Comparison of ENCODE assay signal across 24 mouse cellular contexts in genomic region chr10:78277835-78278234, GRCm38 (mm10). TPM values are rescaled to one million over a fixed set of nuclear protein-coding genes. Genes with fewer than 3 reads are reported as not detected.
A peak's percentile ranks its signal among the peaks of the same experiment; 100 is the strongest.
DNase-seq lines count a peak whose midpoint lies in the region; ATAC-seq and TF ChIP-seq lines count a peak whose summit lies in the region.
"Had no signal": no experiment of that assay in that cellular context is flagged by ENCODE, and none has a peak within 500 bp of the region (broad histone marks: within the 10 kb centered on the region; RNA-seq: fewer than 3 reads in every experiment).

No protein-coding gene starts in this region.

- no peaks in the 10 kb centered on the region for H3K9me3 ChIP-seq in forebrain, postnatal 0 days (ENCODE audit: low read length)
- H3K9me3 ChIP-seq in forebrain, embryonic 10.5 days: no peaks in the 10 kb centered on the region
- no peaks in the 10 kb centered on the region for H3K9me3 ChIP-seq in liver, embryonic 12.5 days (replicated peaks)
- H3K9me3 ChIP-seq: heart, embryonic 13.5 days; hindbrain, embryonic 15.5 days; limb, embryonic 10.5 days; liver, embryonic 15.5 days; midbrain, embryonic 13.5 days; neural tube, embryonic 12.5 days had no signal

- WGBS in forebrain, postnatal 0 days: 85% methylated on average over 3 of the region's 3 CpGs
- WGBS in forebrain, embryonic 10.5 days: 80% methylated on average over 3 of the region's 3 CpGs
- WGBS in liver, adult 2 months: 93% methylated on average over 3 of the region's 3 CpGs
- WGBS in liver, embryonic 12.5 days (ENCODE audit: insufficient replicate concordance): 43% methylated on average over 3 of the region's 3 CpGs
- 93% methylated on average over 3 of the region's 3 CpGs for WGBS in thymus, adult 2 months

- no peaks in the 10 kb centered on the region for H3K27me3 ChIP-seq in forebrain, postnatal 0 days (ENCODE audit: insufficient read depth, low read length)
- no peaks in the 10 kb centered on the region for H3K27me3 ChIP-seq in forebrain, embryonic 10.5 days (ENCODE audit: poor library complexity, severe bottlenecking)
- H3K27me3 ChIP-seq in liver, adult 2 months (ENCODE audit: control insufficient read depth, insufficient read depth, low read length): no peaks in the 10 kb centered on the region
- no peaks in the 10 kb centered on the region; the same call in 1 of the 2 replicates for H3K27me3 ChIP-seq in liver, embryonic 12.5 days (replicated peaks)
- no peaks in the 10 kb centered on the region for H3K27me3 ChIP-seq in thymus, adult 2 months (ENCODE audit: control insufficient read depth, insufficient read depth, low read length)
- H3K27me3 ChIP-seq: heart, embryonic 13.5 days; hindbrain, embryonic 15.5 days; midbrain, embryonic 13.5 days; neural tube, embryonic 12.5 days had no signal

- DNase-seq in forebrain, postnatal 0 days: no peak
- DNase-seq in forebrain, embryonic 10.5 days (ENCODE audit: extremely low spot score, low spot score): no peak
- no peak for DNase-seq in liver, adult 2 months (ENCODE audit: extremely low read depth, low read depth, low spot score)
- peak; percentile 25 for DNase-seq in R1 (ENCODE audit: low read depth, low spot score)
- peak; percentile 44 to 69 for DNase-seq in cerebellum, postnatal 25 days
- no peak for DNase-seq in adrenal gland, adult 8-10 months
- no peak for DNase-seq in thymus, adult 2 months
- DNase-seq: adrenal gland, postnatal 25 days; B cell, adult 2 months; embryo, embryonic 11 days; heart, adult 11 months; kidney, adult 18-20 months; lung, postnatal 10 days; thymus, postnatal 36 days had no signal

- peaks cover 85% of the 10 kb centered on the region for H3K36me3 ChIP-seq in forebrain, postnatal 0 days (ENCODE audit: insufficient read depth)
- peaks cover 82% of the 10 kb centered on the region for H3K36me3 ChIP-seq in forebrain, embryonic 10.5 days (replicated peaks)
- peaks cover 31% of the 10 kb centered on the region for H3K36me3 ChIP-seq in liver, adult 2 months (ENCODE audit: control insufficient read depth, insufficient read depth, low read length)
- peaks cover 38% of the 10 kb centered on the region for H3K36me3 ChIP-seq in liver, embryonic 12.5 days
- peaks cover 49% of the 10 kb centered on the region for H3K36me3 ChIP-seq in thymus, adult 2 months (ENCODE audit: control insufficient read depth, insufficient read depth, low read length)

- no peaks in the 10 kb centered on the region for H3K4me1 ChIP-seq in forebrain, postnatal 0 days (ENCODE audit: insufficient read depth)
- peaks cover 11% of the 10 kb centered on the region for H3K4me1 ChIP-seq in forebrain, embryonic 10.5 days
- H3K4me1 ChIP-seq in liver, adult 2 months (ENCODE audit: control insufficient read depth, insufficient read depth, low read length): no peaks in the 10 kb centered on the region
- peaks cover 12% of the 10 kb centered on the region for H3K4me1 ChIP-seq in liver, embryonic 12.5 days
- no peaks in the 10 kb centered on the region for H3K4me1 ChIP-seq in thymus, adult 2 months (replicated peaks; ENCODE audit: control insufficient read depth, insufficient read depth, low read length)
- H3K4me1 ChIP-seq: hindbrain, embryonic 15.5 days; neural tube, embryonic 12.5 days had no signal

- H3K4me3 ChIP-seq in forebrain, postnatal 0 days (ENCODE audit: low read depth, low read length): no peak overlapping the region
- no peak overlapping the region for H3K4me3 ChIP-seq in forebrain, embryonic 10.5 days
- H3K4me3 ChIP-seq in liver, adult 2 months (ENCODE audit: insufficient read depth, low read depth, low read length): no peak overlapping the region
- no peak overlapping the region for H3K4me3 ChIP-seq in liver, embryonic 12.5 days
- no peak overlapping the region for H3K4me3 ChIP-seq in thymus, adult 2 months (ENCODE audit: control insufficient read depth, insufficient read depth, low read length)
- H3K4me3 ChIP-seq: heart, embryonic 13.5 days; hindbrain, embryonic 15.5 days; limb, embryonic 10.5 days; liver, embryonic 15.5 days; midbrain, embryonic 13.5 days; neural tube, embryonic 12.5 days had no signal

- no peaks in the 10 kb centered on the region for H3K79me2 ChIP-seq in liver, adult 2 months (ENCODE audit: control insufficient read depth, insufficient read depth, low read length)

- 0 out of 2 replicates have a peak, but pooled peaks have one; percentile 8 for ATAC-seq in forebrain, postnatal 0 days
- no peak for ATAC-seq in liver, embryonic 12.5 days
- ATAC-seq: activated CD4-positive, CD25-positive, alpha-beta regulatory T cell, adult 4 months; forebrain, embryonic 16.5 days; midbrain, embryonic 13.5 days had no signal

- H3K27ac ChIP-seq in forebrain, postnatal 0 days (ENCODE audit: low read depth, low read length): no peak overlapping the region
- no peak overlapping the region for H3K27ac ChIP-seq in forebrain, embryonic 10.5 days
- no peak overlapping the region for H3K27ac ChIP-seq in liver, adult 2 months (replicated peaks; ENCODE audit: insufficient read depth, low read depth, low read length)
- no peak overlapping the region for H3K27ac ChIP-seq in liver, embryonic 12.5 days
- no peak overlapping the region for H3K27ac ChIP-seq in thymus, adult 2 months (ENCODE audit: control insufficient read depth, insufficient read depth, low read length)
- H3K27ac ChIP-seq: heart, embryonic 13.5 days; hindbrain, embryonic 15.5 days; kidney, postnatal 0 days; limb, embryonic 10.5 days; liver, embryonic 15.5 days; midbrain, embryonic 13.5 days; neural tube, embryonic 12.5 days had no signal

- H3K4me2 ChIP-seq in forebrain, postnatal 0 days (ENCODE audit: low read depth): no peak overlapping the region
- H3K4me2 ChIP-seq in liver, embryonic 12.5 days: no peak overlapping the region
- H3K4me2 ChIP-seq: heart, embryonic 13.5 days; hindbrain, embryonic 15.5 days; liver, embryonic 15.5 days; midbrain, embryonic 13.5 days; neural tube, embryonic 12.5 days had no signal

- no peak overlapping the region for H3K9ac ChIP-seq in forebrain, postnatal 0 days
- H3K9ac ChIP-seq in liver, adult 2 months (ENCODE audit: low read depth, low read length): no peak overlapping the region
- H3K9ac ChIP-seq in liver, embryonic 12.5 days: no peak overlapping the region
- H3K9ac ChIP-seq: heart, embryonic 13.5 days; hindbrain, embryonic 15.5 days; liver, embryonic 15.5 days; midbrain, embryonic 13.5 days; neural tube, embryonic 12.5 days had no signal

- 0 out of 2 replicates have a peak, but pooled peaks have one; percentile 17 for TF ChIP-seq CTCF in forebrain, postnatal 0 days (IDR thresholded peaks at IDR 0.05; ENCODE audit: low read depth)
- TF ChIP-seq CTCF in liver, adult 2 months (IDR thresholded peaks at IDR 0.05; ENCODE audit: low read depth, low read length): peak; percentile 10; the same call in 1 of the 2 replicates
- no peak for TF ChIP-seq CTCF in thymus, adult 2 months (IDR thresholded peaks at IDR 0.05; ENCODE audit: borderline replicate concordance, control insufficient read depth, extremely low read depth, insufficient read depth, low read length, poor library complexity)

- no peak for TF ChIP-seq POLR2A in liver, adult 2 months (IDR thresholded peaks at IDR 0.05; ENCODE audit: extremely low read depth, insufficient read depth, low read length)
- TF ChIP-seq POLR2A in thymus, adult 2 months (IDR thresholded peaks at IDR 0.05; ENCODE audit: control insufficient read depth, extremely low read depth, insufficient read depth, low read length, poor library complexity): no peak

RNA-seq across cellular contexts. Expression of gene Trappc10, which starts 33.4 kb away (rescaled TPM):
- total RNA-seq in forebrain, postnatal 0 days (2014; rRNA removed): 92.0 and 95.2 TPM in 2 replicates
- polyA plus RNA-seq in forebrain, postnatal 0 days (2015; fragmentation: Nextera tagmentation; extraction: Ambion mirVana): 28.9 and 31.6 TPM in 2 replicates
- polyA plus RNA-seq in forebrain, embryonic 10.5 days (2016; fragmentation: Nextera tagmentation; extraction: Ambion mirVana): 8.1 and 9.7 TPM in 2 replicates
- total RNA-seq in liver, adult 2 months (2014; rRNA removed): 10.3 and 11.1 TPM in 2 replicates
- 16.5 and 19.8 TPM in 2 replicates for polyA plus RNA-seq in liver, adult 2 months (2012; rRNA removed)
- polyA plus RNA-seq in liver, embryonic 12.5 days (2016; fragmentation: Nextera tagmentation; extraction: Ambion mirVana): 21.9 and 24.5 TPM in 2 replicates
- total RNA-seq in adrenal gland, adult 8-10 months (2022): 10 to 100 TPM; 59.1 to 66.4 (median 60.2) TPM
- 96.0 and 105 TPM in 2 replicates for polyA plus RNA-seq in thymus, adult 2 months (2012; rRNA removed)

Comparison
In these comparisons a context has a peak if more than half of its experiments do, and no peak if none do; other contexts are left out.
1. DNase-seq: peak in R1 (single experiment) and cerebellum, postnatal 25 days (2 of 2); none in forebrain, postnatal 0 days (single experiment), forebrain, embryonic 10.5 days (single experiment), liver, adult 2 months (single experiment), adrenal gland, adult 8-10 months (single experiment) and thymus, adult 2 months (single experiment).